Mouse (Mus musculus) heart, postnatal 4 days (tissue): Measurements from ENCODE around the gene Ndufb3. TPM values are rescaled to one million over a fixed set of nuclear protein-coding genes. Genes with fewer than 3 reads are reported as not detected.
"Not testable (repeated sequence)": the region's sequence is repeated elsewhere in the genome, so short reads cannot be mapped to it uniquely, and the experiment has no call there.

Source experiments
- DNase-seq: peaks from one replicate; pipeline ENCODE4 v3.0.0; 2021
- total RNA-seq, 2 experiments: library from RNA; stranded (reverse); gene quantifications; 2 replicates each; pipeline ENCODE4 v1.2.3; 2021

Gene Ndufb3
- total RNA-seq, 2 experiments from 2014 or later: 174 to 189 TPM

GRCm38 (mm10) chr1:58617978-58618668 lies 31.9 kb downstream of the Ndufb3 start:
- no peak for DNase-seq

DNA sequence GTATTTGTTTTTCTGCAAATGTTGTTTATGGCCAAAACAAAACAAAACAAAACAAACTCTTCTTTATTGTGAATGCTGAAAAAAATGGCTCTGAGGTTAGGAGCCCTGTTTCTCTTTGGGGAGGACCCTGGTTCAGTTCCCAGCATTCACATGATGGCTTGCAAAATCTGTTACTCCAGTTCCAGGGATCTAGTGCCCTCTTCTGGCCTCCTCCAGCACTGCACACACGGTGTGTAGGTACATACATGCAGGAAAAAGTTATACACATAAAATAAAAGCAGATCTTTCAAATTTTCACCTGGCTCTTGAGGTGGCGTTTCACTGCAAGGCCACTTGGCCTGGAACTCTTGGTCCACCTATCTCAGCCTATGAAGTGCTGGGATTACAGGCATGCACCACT lies 32.6 kb downstream of the Ndufb3 start:
- no peak for DNase-seq

- DNase-seq: peak; percentile 10
Measured at GRCm38 (mm10) chr1:58621251-58621650, 35.1 kb downstream of the Ndufb3 start.

GRCm38 (mm10) chr1:58621996-58622748 lies 36.0 kb downstream of the Ndufb3 start:
- peak; percentile 19 for DNase-seq

DNA sequence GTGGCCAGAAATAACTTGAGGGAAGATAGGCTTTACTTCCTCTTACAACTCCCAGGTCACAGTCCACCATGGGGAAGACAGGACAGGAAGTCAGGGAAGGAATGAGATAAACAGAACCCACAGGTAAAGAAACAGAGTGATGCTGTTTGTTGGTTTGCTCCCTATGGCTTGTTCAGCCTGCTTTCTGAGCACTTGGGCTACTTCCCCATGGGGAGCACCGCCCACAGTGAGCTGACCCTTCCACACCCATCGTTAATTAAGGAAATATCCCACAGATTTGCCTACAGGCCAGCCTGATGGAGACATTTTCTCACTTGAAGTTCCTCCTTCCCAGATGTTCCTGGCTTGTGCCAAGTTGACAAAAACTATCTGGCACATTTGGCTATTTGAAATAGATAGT lies 42.7 kb downstream of the Ndufb3 start:
- not testable (repeated sequence) for DNase-seq

Other genes with a start within 250 kb of the Ndufb3 start
- 100 to 1,000 TPM; 135 to 136 TPM for gene Bzw1, start 193.5 kb upstream of the Ndufb3 start, total RNA-seq
- gene Clk1, start 162.3 kb upstream of the Ndufb3 start, total RNA-seq: 10 to 100 TPM; 60.7 to 61.5 TPM
- 10 to 100 TPM; 13.7 to 18.4 TPM for gene Nif3l1, start 141.2 kb upstream of the Ndufb3 start, total RNA-seq
- gene Ppil3, start 140.9 kb upstream of the Ndufb3 start, total RNA-seq: 10 to 100 TPM; 18.9 to 19.8 TPM
- 10 to 100 TPM; 16.7 to 17.7 TPM for gene Orc2, start 81.3 kb upstream of the Ndufb3 start, total RNA-seq
- gene Fam126b, start 61 bp upstream of the Ndufb3 start, total RNA-seq: 10 to 100 TPM in 1 of 2 experiments, 1 to 10 TPM in 1; 9.9 to 11.3 TPM
- gene Als2cr12, start 109.6 kb downstream of the Ndufb3 start, total RNA-seq: not detected
- 10 to 100 TPM; 52.1 to 63.0 TPM for gene Cflar, start 125.1 kb downstream of the Ndufb3 start, total RNA-seq
- gene Casp8, start 209.0 kb downstream of the Ndufb3 start, total RNA-seq: 10 to 100 TPM; 15.7 to 16.5 TPM